Mouse (Mus musculus) liver, embryonic 14.5 days (tissue): ENCODE measurements at regions not wholly inside any gene's neighbourhood (a gene's known extent, or its start where the extent isn't known, plus 50 kb on each side); places are given as distances from the start of the nearest gene placed in this dataset.

Experiments
- CTCF ChIP-seq: IDR thresholded peaks from 2 replicates; pipeline ENCODE4 v1.5.1; 2016; ENCODE audit warnings: antibody characterized with exemption, low read depth, control low read depth
- EP300 ChIP-seq: IDR thresholded peaks from 2 replicates; pipeline ENCODE4 v1.6.1; 2016; ENCODE audit warnings: antibody characterized with exemption, low read depth

GRCm38 (mm10) chr8:26535816-26536215 is 416.5 kb downstream of the Gm45692 start:
- no peak for TF ChIP-seq CTCF
- TF ChIP-seq EP300: no peak
